Mouse (Mus musculus): ENCODE results near the gene Sel1l3. TPM values are rescaled to one million over a fixed set of nuclear protein-coding genes. Genes with fewer than 3 reads are reported as not detected.

The Sel1l3 gene
- polyA plus RNA-seq, 1 experiment from 2014 or later = 11.0 TPM

DNA sequence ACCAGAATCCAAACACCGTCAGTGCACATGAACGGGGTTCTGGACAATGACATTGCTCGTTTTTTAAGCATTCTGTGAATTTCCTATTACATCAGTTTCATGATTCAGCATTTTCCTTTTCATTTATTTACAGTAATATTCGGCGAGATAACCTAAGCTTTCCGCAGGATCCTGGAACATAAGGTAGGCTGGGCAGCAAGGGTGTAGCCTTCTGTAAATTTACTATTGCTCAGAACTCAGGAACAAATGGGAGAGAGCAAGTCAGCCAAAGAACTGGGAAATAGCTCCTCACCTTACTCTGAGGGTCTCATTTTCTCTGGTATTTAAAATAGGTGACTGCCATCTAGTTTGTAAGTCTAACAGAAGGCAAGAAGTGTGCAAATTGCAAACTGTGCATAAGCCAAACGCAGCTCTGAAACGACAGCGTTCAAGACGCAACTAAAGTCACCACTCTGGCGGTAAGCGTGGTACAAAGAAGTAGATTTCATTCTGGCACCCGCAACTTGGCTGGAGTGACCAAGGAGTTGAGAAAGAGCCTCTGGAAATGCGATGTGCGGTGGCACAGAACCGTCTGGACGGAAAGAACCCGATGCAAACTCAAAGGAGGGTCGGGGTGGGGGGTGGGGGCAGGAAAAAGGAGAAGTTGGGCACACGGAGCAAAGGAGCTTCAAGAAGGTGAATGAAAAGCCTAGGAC is 1.5 kb downstream of the Sel1l3 start:
- H3K9ac ChIP-seq (replicated peaks) = peak overlapping the region; percentile 83
- peaks cover 48% of the 10 kb centered on the region for H3K4me1 ChIP-seq
- WGBS = 18% methylated on average over 20 of the region's 20 CpGs
- peak overlapping the region; percentile 96 for H3K4me2 ChIP-seq (replicated peaks)
- no peak for ATAC-seq (replicated peaks)
- no peaks in the 10 kb centered on the region for H3K27me3 ChIP-seq
- H3K9me3 ChIP-seq = no peaks in the 10 kb centered on the region
- H3K27ac ChIP-seq (replicated peaks) = peak overlapping the region; percentile 87
- H3K36me3 ChIP-seq = no peaks in the 10 kb centered on the region
- peak overlapping the region; percentile 85 for H3K4me3 ChIP-seq

DNA sequence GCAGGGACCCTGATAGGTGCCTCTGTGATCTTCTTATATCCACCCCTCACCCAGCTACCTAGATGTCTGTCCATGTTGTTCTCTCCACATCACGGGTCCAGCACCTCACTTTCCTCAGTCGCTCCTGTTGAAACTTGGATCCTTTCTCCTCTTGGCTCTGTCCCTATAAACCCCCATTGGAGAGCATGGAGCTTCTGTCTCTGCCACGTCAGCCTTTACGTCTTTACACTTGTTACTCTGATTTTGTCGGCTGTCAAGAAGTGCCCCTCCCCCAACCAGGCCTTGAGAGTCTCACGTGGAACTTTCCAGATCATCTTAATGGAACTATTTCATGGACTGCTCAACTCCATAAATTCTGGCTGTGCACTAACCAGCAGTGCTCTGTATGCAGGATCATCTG is 2.5 kb downstream of the Sel1l3 start:
- Histone ChIP-seq H3K4me3 (peak overlapping the region; percentile 85), H3K36me3 (no peaks in the 10 kb centered on the region), H3K4me2 (replicated peaks) (peak overlapping the region; percentile 96), H3K4me1 (peaks cover 54% of the 10 kb centered on the region), H3K27ac (replicated peaks) (no peak overlapping the region), H3K27me3 (no peaks in the 10 kb centered on the region), H3K9ac (replicated peaks) (0 out of 2 replicates have a peak overlapping the region, but pooled peaks have one; percentile 10), H3K9me3 (no peaks in the 10 kb centered on the region)
- WGBS = 46% methylated on average over 6 of the region's 6 CpGs
- ATAC-seq (replicated peaks) = no peak

DNA sequence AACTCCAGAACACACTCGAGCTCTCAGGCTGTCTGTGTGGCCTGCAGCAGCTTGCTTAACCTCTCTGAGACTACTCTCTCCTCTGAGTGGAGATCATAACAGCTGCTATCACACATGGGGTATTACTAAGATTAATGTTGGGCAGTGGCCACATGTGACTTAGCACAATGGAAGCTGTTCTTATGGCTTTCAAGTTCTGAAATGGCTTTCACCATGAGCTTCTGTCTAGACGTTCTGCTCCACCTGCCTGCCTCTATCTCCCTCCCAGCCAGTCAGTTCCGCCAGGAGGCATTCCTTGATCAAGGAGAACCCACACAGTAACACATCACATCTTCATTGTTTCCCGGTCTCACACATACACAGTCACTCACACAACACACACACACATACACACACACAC is 3.2 kb downstream of the Sel1l3 start:
- H3K9me3 ChIP-seq = no peaks in the 10 kb centered on the region
- no peak overlapping the region for H3K27ac ChIP-seq (replicated peaks)
- no peak for ATAC-seq (replicated peaks)
- H3K4me3 ChIP-seq = no peak overlapping the region
- H3K36me3 ChIP-seq = no peaks in the 10 kb centered on the region
- no peaks in the 10 kb centered on the region for H3K27me3 ChIP-seq
- 69% methylated on average over 4 of the region's 4 CpGs for WGBS
- H3K4me2 ChIP-seq (replicated peaks) = peak overlapping the region; percentile 96
- no peak overlapping the region for H3K9ac ChIP-seq (replicated peaks)
- H3K4me1 ChIP-seq = peaks cover 56% of the 10 kb centered on the region

DNA sequence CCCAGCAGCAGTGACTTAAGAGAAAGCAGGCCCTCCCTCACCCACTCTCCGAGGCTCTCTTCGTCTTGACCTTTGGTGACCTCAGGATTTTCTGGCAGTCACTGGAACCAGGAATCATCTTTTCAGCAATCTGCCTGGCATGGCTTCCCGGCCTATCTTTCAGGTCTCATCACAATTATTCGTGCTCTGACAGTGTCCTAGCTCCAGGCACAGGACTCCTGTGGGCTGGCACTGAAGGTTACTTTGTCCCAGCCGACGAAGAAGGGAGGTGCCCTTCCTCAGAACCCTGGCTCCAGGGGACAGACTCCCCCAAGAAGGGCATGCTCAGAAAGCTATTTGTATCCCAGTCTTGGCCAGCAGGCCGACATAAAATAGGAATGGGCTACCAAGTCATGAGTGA is 4.0 kb downstream of the Sel1l3 start:
- Histone ChIP-seq H3K9ac (replicated peaks) (no peak overlapping the region), H3K4me1 (peaks cover 57% of the 10 kb centered on the region), H3K27ac (replicated peaks) (no peak overlapping the region), H3K4me2 (replicated peaks) (0 out of 2 replicates have a peak overlapping the region, but pooled peaks have one; percentile 4), H3K27me3 (no peaks in the 10 kb centered on the region), H3K4me3 (no peak overlapping the region), H3K9me3 (no peaks in the 10 kb centered on the region), H3K36me3 (no peaks in the 10 kb centered on the region)
- WGBS = 32% methylated on average over 7 of the region's 7 CpGs
- no peak for ATAC-seq (replicated peaks)

DNA sequence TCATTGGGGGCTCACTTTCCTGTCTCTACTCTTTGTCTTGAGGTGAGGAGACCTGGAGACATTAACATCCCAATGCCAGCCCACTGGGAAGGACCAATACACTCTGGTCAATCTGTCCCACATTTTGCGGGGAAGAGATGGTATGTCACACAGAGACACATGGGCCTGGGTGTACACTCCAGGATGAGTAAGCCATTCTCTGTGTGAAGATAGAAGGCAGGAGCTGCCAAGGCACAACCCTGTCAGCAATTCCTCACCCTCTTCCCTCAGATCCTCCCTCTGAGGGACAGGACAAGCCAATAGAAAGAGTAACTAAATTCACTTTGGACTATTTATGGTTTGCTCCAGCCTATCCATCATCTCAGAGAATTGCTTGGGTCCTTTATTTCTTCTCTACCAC is 5.0 kb downstream of the Sel1l3 start:
- Histone ChIP-seq H3K4me3 (no peak overlapping the region), H3K27ac (replicated peaks) (no peak overlapping the region), H3K9me3 (no peaks in the 10 kb centered on the region), H3K4me2 (replicated peaks) (no peak overlapping the region), H3K36me3 (no peaks in the 10 kb centered on the region), H3K9ac (replicated peaks) (no peak overlapping the region), H3K4me1 (peaks cover 55% of the 10 kb centered on the region), H3K27me3 (no peaks in the 10 kb centered on the region)
- WGBS = 97% methylated on average over 1 of the region's 1 CpGs
- ATAC-seq (replicated peaks) = no peak

DNA sequence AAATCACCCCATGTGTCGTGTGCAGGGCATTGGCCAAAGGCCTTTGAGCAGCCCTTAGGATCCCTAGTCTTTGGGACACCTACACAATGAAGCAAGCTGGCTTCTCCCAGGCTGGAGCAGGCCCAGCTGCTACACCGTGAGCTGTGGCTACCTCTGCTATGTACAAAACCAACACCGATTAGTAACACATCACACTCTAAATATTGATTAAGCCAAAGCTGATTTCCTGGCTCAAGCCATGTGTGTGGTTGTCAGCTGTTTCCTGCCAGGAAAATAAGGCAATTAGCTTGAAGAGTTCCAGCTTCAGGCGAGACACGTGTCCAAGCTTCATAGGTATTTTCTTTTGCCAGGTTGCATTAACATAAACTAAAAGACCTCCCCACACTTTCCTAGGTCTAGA is 7.2 kb downstream of the Sel1l3 start:
- Histone ChIP-seq H3K4me1 (peaks cover 40% of the 10 kb centered on the region), H3K36me3 (no peaks in the 10 kb centered on the region), H3K4me3 (no peak overlapping the region), H3K9me3 (no peaks in the 10 kb centered on the region), H3K27ac (replicated peaks) (no peak overlapping the region; the same call in 1 of the 2 replicates), H3K9ac (replicated peaks) (no peak overlapping the region), H3K27me3 (no peaks in the 10 kb centered on the region), H3K4me2 (replicated peaks) (no peak overlapping the region)
- 63% methylated on average over 5 of the region's 5 CpGs for whole genome bisulfite sequencing
- ATAC-seq (replicated peaks) = no peak

DNA sequence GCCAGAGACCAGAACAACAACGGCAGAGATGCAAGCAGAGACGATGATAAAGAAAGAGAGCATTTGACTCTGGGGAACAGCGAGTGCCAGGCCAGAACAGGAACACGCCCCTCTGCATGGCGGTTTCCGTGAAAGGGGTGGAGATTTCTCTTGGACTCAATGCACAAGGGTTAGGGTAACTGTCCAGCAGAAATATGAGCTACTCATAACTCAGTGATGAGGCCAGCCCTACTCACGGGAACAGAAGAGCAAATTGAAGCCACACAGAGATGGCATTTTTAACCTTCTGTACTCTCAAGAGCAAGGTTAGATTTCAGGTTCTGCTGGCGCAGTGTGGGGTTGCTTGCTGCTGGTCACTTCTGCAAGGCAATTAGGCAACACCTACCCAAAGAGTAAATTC is 11.0 kb downstream of the Sel1l3 start:
- no peak for ATAC-seq (replicated peaks)
- WGBS = 85% methylated on average over 8 of the region's 8 CpGs
- Histone ChIP-seq H3K27ac (replicated peaks) (no peak overlapping the region), H3K4me3 (no peak overlapping the region), H3K4me2 (replicated peaks) (no peak overlapping the region), H3K9me3 (no peaks in the 10 kb centered on the region), H3K4me1 (peaks cover 25% of the 10 kb centered on the region), H3K36me3 (no peaks in the 10 kb centered on the region), H3K27me3 (no peaks in the 10 kb centered on the region), H3K9ac (replicated peaks) (no peak overlapping the region)

DNA sequence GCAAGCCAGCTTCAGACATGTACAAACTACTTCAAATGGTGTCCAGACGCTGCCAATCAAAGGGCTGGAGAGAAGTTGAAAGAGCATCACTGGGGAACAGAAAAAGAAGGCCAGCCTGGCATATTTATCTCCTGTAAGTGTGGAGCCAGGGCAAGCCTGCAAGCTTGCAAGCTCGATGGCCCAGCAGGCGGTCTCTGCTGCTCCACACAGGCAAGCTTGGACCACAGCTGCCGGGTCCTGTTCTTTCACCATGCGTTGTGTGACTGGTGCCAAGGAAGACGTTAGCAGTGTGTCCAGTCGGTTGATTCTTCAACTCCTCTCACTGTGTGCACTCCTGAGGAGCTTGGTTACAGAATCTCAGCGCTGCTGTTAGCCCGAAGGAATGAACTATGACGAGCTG is 12.9 kb downstream of the Sel1l3 start:
- H3K36me3 ChIP-seq = no peaks in the 10 kb centered on the region
- ATAC-seq (replicated peaks) = no peak

DNA sequence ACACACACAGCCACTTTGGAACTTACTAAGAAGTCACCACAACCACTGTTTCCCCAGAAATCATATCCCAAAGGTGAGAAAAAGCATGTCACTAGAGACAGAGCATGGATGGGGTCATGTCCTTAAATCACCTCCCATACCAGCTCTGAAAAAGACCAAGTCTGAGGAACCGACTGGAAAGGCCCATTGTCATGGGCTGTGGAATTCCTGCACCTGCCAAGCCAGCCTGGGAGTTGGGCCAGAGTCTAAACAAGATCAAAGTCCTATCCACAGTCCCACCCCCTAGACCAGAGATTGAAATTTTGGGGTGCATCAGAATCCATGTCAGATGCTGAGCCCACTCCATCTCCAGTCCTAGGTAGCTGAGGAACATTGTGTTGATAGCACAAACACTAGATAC is 15.3 kb downstream of the Sel1l3 start:
- no peak overlapping the region for H3K9ac ChIP-seq (replicated peaks)
- H3K36me3 ChIP-seq = no peaks in the 10 kb centered on the region
- no peak for ATAC-seq (replicated peaks)
- H3K4me3 ChIP-seq = no peak overlapping the region
- no peak overlapping the region for H3K4me2 ChIP-seq (replicated peaks)
- H3K27me3 ChIP-seq = no peaks in the 10 kb centered on the region
- no peaks in the 10 kb centered on the region for H3K9me3 ChIP-seq
- H3K4me1 ChIP-seq = peaks cover 10% of the 10 kb centered on the region
- WGBS = 63% methylated on average over 1 of the region's 1 CpGs
- H3K27ac ChIP-seq (replicated peaks) = no peak overlapping the region

More for the DNA sequence above, 12.9 kb downstream of the Sel1l3 start:
- Histone ChIP-seq H3K4me2 (replicated peaks) (no peak overlapping the region), H3K4me3 (no peak overlapping the region), H3K9ac (replicated peaks) (no peak overlapping the region), H3K27ac (replicated peaks) (peak overlapping the region; percentile 36; the same call in 1 of the 2 replicates), H3K9me3 (no peaks in the 10 kb centered on the region), H3K4me1 (peaks cover 16% of the 10 kb centered on the region), H3K27me3 (no peaks in the 10 kb centered on the region)
- 80% methylated on average over 10 of the region's 10 CpGs for WGBS

DNA sequence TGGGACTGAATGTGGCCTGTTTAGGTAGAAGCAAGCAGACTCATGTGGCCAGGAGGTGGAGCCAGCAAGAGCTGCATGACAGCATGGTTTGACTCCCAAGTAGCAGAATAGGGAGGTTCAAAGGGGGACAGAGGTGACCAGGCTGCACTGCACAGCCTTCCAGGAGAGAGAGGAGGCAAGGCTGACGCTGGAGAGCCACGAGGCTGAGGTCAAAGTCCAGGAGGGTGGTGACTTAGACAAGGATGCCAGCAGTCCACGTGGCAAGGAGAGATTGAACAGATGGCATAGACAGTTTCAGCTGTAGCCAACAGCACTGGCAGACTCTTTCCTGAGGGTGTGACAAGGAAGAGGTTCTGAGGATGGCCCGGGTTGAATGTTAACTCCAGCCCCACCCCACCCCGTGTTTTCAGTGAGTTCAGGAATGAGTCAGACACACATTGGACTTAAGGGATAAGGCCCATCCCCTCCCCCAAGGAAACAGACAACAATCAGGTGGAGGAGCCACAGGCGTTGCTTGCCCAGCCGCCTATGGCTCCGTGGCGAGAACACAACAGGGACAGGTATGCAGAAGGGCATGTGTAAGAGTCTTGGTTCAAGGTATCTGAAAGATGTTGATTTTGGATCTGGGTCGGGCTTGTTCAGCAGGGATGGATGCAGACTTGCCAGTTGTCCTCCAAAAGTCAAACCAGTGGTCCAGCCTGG is 17.2 kb downstream of the Sel1l3 start:
- Histone ChIP-seq H3K27ac (replicated peaks) (no peak overlapping the region), H3K36me3 (no peaks in the 10 kb centered on the region), H3K4me2 (replicated peaks) (no peak overlapping the region), H3K4me1 (peaks cover 16% of the 10 kb centered on the region), H3K9ac (replicated peaks) (no peak overlapping the region), H3K27me3 (no peaks in the 10 kb centered on the region), H3K9me3 (no peaks in the 10 kb centered on the region), H3K4me3 (no peak overlapping the region)
- WGBS = 74% methylated on average over 10 of the region's 10 CpGs
- no peak for ATAC-seq (replicated peaks)

DNA sequence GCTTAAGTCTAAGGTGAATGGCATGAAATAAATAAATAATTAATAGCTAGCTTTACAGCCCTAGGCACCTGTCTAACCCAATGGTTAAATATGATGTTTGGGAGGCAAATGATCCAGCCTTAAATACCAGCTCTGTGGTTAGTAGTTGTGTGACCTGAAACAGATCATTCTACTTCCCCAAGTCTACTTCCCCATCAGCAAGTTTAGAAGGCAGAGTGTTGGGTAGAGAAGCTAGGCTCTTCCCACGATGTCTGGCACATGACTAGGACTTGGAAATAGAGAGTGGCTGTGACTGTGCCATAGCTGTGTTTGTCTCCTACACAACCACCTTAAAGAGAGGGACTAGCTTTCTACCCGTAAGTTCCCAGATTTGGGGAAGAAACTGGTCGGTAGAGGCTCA is 18.9 kb downstream of the Sel1l3 start:
- Histone ChIP-seq H3K36me3 (no peaks in the 10 kb centered on the region), H3K4me1 (peaks cover 9% of the 10 kb centered on the region), H3K27me3 (no peaks in the 10 kb centered on the region), H3K4me2 (replicated peaks) (no peak overlapping the region), H3K9me3 (no peaks in the 10 kb centered on the region), H3K9ac (replicated peaks) (no peak overlapping the region), H3K27ac (replicated peaks) (no peak overlapping the region), H3K4me3 (no peak overlapping the region)
- ATAC-seq (replicated peaks) = no peak
- 92% methylated on average over 3 of the region's 3 CpGs for WGBS

DNA sequence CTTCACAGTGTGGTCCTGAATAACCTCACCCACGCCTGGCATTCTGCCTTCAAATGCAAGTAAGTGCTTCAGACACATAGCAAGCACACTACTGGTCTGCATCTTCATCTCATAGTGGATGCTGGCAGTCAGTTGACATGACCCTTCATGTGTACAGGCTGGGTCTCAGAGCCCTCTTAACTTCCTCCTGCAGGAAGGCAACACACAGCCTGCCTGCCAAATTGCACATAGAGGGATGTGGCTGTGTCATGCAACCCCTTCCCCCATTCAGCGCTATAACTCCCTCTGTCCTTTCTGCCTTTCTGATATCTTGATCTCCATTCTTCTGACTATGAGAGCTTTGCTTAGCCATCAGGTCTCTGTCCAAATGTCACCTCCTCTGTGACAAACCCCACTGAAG is 19.3 kb downstream of the Sel1l3 start:
- ATAC-seq (replicated peaks) = peak; percentile 36; the same call in 1 of the 2 replicates
- Histone ChIP-seq H3K4me1 (peaks cover 9% of the 10 kb centered on the region), H3K36me3 (no peaks in the 10 kb centered on the region), H3K4me2 (replicated peaks) (no peak overlapping the region), H3K4me3 (no peak overlapping the region), H3K9me3 (no peaks in the 10 kb centered on the region), H3K27ac (replicated peaks) (no peak overlapping the region), H3K27me3 (no peaks in the 10 kb centered on the region), H3K9ac (replicated peaks) (no peak overlapping the region)
- 80% methylated on average over 2 of the region's 2 CpGs for WGBS
